Mouse (Mus musculus) 416B (cell line): ENCODE measurements around the gene Hydin.

ENCODE experiments used
- DNase-seq: peaks from one replicate; pipeline ENCODE4 v3.0.0; 2011; ENCODE audit warnings: low read depth

The Hydin gene

DNA sequence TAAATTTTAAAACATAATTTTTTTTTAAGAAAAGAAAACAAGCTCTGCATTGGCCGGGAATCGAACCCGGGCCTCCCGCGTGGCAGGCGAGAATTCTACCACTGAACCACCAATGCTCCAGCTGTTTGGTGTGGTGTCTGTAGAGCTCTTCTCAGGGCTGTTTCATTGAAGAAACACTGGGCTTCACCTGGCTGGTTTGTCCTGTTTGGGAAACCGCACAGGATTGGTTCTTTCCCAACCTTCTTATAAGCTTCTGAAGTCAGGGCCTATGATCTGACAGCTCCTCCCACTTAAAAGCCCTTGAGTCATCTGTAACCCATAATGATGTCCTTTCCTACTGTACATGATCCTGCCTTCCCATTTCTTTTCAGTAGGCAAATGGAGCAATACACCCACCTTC, 364.4 kb downstream of the Hydin start:
- no peak for DNase-seq

- no peak for DNase-seq
These were observed 367.0 kb downstream of the Hydin start for GRCm38 (mm10) chr8:110633814-110634213.

GRCm38 (mm10) chr8:110636182-110636581, 369.4 kb downstream of the Hydin start:
- DNase-seq = no peak

DNA sequence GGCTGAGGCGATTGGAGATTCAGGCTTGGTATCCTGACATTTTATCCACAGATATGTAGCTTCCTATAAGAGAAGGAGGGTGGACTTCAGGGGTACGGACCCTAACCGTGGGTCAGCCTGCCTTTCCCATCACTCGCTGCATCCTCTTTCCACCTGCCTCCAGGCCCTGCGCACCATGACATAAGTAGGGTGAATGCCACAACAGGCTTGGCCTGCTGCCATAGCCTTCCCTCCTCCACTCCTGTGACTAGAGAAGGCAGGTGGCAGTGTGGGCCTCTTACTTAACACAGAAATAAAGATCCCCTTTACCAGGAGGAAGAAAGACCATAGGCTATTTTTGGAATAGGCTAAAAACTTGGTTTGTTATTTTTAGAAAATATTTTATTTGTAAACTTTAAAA, 375.6 kb downstream of the Hydin start:
- DNase-seq = no peak

DNA sequence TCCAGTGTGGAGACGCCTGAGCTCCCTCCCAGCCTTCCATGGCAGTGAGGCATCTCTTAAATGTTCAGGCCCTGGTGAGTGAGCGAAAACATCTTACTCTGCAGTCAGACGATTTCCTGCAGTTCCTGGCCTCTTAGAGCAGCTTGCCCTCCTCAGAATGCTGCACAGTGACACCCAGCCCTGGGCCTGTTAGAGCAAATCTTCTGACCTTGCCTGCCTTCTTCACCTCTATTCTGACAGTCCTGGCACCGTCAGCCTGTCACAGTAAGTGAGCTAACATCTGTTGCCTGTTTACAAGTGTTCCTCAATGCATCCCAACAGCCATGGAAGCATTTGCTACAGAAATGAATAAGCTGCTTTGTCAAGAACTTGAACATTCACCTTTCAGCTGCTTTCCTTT, 376.4 kb downstream of the Hydin start:
- DNase-seq = no peak

GRCm38 (mm10) chr8:110644422-110644821, 377.6 kb downstream of the Hydin start:
- DNase-seq = no peak

DNA sequence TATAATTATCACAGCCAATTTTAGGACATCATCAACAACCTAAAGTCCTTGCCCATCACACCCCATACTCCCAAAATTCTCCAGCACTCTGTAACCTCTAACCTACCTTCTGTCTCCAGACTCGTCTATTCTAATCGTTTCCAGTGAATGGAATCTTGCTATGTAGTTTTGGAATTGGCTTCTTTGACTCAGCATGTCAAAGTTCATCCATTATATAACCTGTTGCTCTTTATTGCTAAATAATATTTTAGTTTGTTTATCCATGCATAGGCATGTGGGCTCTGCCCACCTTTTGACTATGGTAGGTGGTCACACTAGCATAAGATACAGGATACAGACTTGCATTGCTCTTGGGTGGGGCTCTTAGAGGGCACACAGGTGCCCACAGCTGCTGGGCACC, 378.1 kb downstream of the Hydin start:
- no peak for DNase-seq

DNA sequence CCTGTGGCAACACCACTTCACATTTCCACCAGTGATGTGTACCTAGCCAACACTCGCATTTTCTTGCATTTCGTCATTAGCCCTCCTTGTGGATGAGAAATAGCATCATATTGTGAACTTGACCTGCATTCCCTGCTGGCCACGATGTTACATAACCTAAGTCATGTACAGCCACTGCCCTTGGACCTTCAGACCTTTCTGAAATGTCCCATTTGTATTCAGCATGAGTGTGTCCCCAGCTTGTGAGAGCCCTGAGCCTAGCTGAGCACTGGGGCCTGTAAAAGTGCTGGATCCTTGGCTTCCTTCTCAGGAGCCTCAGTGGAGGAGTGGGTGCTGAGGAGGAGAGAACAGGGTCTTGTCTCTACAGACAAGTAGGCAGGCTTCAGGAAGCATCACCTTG, 378.6 kb downstream of the Hydin start:
- DNase-seq = no peak

DNA sequence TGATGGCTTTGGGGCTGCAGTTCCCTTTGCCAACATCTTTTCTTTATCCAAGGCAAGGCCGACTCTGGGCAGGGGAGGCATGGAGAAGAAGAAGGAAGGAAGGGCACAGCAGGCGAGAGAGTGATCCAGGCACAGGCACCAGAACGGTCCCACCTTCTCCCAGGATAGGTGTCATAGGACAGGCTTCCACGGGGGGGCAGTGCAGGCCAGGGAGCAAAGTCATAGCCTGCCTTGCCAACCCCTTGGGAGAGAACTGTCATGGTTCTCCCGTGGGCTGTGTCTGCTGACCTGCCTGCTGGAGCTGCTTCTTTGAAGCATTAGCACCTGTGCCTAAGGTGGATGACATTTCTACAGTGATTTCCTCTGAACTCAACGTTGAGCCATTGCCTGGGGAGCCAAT, 379.3 kb downstream of the Hydin start:
- peak; percentile 34 for DNase-seq

DNA sequence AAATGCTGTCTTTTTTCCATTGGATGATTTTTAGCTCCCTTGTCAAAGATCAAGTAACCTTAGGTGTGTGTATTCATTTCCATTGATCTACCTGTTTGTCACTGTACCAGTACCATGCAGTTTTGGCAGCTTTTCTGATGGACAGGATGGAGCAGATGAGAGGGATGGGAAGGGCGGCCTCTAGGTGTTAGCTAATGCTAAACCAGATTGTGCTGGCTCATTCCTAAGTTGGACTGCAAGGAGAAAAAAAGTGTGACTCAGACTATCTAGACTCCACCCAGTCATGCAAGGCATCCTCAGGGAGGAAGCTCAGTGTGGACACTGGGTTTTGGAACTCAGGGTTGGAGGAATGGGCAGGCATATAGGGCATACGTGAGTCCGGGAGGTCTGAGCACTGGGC, 381.8 kb downstream of the Hydin start:
- no peak for DNase-seq

- DNase-seq = no peak
These were observed 382.5 kb downstream of the Hydin start for GRCm38 (mm10) chr8:110649286-110649685.

GRCm38 (mm10) chr8:110650838-110651237, 384.1 kb downstream of the Hydin start:
- no peak for DNase-seq

GRCm38 (mm10) chr8:110651847-110652246, 385.1 kb downstream of the Hydin start:
- no peak for DNase-seq

- peak; percentile 27 for DNase-seq
These were observed 387.6 kb downstream of the Hydin start for GRCm38 (mm10) chr8:110654075-110655060.

DNA sequence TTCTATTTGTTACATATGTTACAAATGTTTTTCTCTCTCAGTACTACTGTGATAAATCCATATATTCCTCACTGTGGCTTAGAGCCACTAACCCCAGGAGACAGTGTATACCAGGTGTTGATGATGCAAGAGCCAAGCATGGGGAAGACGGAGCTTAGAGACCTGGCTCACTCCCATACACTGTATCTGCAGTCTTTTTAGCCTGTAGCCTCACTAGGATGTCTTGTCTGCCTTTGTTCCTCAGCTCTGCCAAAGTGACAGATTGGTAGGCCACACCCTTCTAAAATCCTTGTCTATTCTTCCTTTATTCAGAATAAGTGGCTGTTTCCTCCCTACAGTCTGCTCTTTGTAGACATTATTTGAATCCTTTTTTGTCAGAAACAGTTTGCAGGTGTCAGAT, 389.1 kb downstream of the Hydin start:
- no peak for DNase-seq

DNA sequence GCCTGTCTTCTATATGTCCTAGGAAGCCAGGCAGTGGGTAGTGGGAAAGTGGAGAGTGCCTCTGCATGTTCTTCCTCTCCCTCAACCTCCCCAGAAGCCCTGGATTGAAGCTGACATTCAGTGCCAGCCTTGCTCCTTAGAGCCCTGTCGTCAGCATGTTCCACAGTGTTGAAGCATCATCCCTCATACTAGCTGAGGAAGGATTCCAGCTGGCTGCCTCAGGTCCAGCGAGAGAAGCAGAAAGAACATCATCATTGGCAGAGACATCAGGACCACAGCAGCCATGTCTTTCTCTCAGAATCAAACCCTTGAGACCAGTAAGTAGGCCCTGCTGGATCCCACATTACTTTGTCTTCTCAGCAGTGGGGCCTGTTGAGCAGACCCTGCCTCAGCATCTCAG, 390.9 kb downstream of the Hydin start:
- DNase-seq = no peak
